Mouse (Mus musculus) lung, postnatal 14 days (tissue): ENCODE results near the gene Arhgap32.
A peak's percentile ranks its signal among the peaks of the same experiment; 100 is the strongest.
"Not testable (repeated sequence)": the region's sequence is repeated elsewhere in the genome, so short reads cannot be mapped to it uniquely, and the experiment has no call there.

Experiments
- DNase-seq: peaks from one replicate; pipeline ENCODE4 v3.0.0; 2021

Gene Arhgap32

DNA sequence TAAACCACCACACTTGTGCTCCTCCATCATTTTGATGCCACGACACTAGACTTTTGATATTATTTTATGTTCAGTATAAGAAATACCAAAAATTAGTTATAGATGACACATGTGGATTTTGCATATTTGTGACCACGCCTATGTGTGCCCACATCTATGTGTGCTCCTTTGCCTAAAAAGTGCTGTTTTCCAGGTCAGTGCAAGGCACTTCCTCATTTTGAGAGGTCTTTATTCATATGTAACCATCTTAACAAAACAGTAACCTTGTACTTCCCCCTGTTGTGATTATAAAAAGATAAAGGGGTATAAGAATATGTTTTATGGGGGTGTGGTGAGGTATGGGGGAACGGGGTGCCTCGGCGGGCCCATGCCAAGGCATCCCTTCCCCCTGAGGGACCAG, 22.7 kb downstream of the Arhgap32 start:
- no peak for DNase-seq

DNA sequence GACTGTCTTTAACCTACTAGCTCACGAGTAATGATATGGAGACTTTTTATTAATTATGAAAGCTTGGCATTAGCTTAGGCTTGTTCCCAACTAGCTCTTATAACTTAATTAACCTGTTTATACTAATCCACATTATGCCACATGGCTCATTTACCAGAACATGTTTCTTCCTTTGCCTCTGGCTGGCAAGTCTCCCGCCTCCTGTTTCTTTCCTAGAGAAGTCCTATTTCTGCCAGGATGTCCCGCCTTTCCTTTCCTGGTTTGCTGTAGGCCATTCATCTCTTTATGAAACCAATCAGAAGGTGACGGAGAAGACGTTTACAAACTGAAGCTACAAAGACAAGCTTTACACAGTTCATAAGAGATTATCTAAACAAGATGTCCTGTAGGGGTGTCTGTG, 23.7 kb downstream of the Arhgap32 start:
- no peak for DNase-seq

DNA sequence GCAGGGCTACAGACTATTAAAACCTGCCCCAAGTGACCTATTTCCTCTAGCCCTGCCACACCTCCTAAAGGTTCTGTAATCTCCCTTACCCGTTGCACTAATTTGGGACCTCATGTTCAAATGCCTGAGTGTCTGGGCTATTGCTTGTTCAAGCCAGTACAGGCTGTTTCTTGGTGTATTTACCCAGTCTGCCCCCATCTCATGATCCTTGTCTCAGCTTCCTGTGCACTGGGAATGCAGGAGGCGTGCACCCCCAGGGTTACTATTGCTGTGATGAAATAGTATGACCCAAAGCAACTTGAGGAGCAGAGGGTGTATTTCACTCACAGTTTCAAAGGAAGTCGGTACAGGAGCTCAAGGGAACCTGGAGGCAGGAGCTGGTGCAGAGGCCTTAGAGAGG, 26.9 kb downstream of the Arhgap32 start:
- no peak for DNase-seq

DNA sequence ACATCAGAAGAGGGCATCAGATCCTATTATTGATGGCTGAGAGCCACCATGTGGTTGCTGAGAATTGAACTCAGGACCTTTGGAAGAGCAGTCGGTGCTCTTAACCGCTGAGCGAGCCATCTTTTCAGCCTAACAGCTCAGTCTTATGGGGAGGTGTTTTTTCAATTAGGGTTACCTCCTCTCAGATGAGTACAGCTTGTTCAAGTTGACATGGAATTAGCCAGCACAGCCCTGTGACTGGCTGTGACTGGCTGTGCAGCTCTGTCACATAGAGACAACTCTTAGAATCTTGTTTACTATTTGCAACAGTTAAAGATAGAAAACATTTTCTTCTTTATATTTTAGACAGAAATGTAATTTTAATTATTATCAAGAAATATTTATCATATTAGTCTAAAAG, 27.5 kb downstream of the Arhgap32 start:
- no peak for DNase-seq

- no peak for DNase-seq
These were observed 30.5 kb downstream of the Arhgap32 start for GRCm38 (mm10) chr9:32146257-32146996.

DNA sequence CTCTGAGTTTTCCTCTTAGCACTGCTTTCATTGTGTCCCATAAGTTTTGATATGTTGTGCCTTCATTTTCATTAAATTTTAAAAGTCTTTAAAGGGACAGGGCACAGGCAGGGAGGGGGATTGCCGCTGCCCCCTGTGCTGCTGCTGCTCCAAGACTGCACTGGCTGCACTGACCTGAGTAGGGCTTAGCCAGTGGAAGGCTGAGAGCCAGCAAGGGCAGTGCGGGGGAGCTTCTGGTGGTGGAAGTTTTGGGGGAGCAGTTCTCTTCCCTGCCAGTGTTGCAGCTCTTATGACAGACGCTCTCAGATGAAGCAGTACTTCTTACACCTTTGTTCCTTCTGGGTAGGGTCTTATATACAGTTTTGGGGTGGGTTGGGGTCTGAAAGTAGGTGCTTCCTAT, 33.3 kb downstream of the Arhgap32 start:
- DNase-seq: no peak

DNA sequence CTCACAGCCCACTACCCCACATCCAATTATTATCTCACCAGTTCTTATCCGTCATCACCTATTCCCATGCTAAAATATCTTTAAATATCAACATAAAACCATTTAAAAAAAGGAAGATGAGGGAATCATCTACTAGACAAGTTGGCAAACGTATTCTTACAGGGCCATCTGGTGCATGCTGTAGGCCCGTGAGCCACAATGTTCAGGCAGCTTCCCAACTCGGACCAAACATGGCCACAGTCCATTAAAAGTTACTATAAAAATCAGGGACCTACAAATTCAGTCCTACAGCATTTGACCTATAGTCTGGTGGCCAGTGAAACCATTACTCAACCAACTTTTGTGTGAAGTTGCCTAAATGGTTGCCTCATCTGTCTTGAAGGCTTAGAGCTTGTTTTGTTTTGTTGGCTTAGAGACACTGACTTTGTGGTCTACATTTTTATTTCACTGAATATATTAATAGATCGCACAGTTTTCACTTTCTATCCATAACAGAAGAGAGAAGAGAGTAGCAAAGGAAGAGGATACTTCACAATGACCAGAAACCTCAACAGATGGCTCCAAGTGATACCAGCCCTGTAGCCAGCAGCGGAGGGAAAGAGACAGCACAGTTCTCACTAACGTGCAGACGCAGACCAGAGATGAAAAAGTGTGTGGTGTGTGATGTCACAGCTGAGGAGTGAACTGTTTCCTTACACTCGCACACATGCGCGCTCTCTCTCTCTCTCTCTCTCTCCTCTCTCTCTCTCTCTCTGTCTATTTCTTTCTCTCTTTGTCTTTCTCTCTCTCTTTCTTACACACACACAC, 34.1 kb downstream of the Arhgap32 start:
- no peak for DNase-seq

DNA sequence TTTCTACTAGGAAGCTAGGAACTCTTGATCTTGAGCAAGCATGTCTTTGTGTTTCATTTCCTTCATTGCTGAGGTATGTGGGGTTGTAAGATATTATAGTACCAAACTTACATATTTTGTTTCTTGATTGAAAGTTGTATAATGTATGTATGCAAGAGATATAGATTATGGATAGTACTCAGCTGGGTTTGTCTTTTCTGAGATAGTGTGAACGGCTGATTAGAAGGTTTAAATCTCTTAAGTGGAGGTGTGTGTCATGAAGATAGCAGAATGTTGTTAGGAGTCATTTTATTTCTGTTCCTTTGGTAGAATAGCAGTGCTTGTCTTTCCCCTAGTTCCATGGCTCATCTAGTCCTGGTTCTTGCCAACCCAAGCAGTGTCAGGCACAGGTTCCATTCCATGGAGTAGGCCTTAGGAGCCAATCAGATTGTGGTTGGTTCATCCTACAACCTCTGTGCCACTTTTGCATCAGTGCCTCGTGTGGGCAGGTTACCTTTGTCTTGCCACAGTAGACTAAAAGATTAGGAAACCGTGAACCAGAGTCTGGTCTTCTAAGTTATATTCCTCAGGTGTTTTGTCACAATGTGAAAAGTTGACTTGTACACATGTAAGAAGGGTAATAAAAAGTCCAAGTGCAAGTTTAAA, 38.9 kb downstream of the Arhgap32 start:
- no peak for DNase-seq

DNA sequence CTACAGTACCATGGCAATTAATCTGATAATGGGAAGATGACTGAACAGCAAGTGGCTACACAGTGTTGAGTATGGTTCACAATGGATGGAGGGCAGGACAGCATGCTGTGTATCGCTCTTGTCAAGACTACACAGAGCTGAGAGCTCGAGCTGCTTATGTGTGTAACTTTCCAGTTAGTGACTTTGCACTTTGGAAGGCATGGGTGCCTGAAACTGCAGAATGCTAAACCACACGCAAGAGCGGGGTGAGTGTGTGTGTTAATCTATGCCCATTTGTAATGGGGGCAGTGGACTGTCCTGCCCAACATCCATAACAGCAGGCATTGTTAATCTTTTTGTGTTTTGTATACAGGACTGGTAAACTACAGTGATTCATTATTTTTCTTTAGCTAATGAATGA, 40.8 kb downstream of the Arhgap32 start:
- no peak for DNase-seq

GRCm38 (mm10) chr9:32157201-32157600, 41.3 kb downstream of the Arhgap32 start:
- DNase-seq: no peak

DNA sequence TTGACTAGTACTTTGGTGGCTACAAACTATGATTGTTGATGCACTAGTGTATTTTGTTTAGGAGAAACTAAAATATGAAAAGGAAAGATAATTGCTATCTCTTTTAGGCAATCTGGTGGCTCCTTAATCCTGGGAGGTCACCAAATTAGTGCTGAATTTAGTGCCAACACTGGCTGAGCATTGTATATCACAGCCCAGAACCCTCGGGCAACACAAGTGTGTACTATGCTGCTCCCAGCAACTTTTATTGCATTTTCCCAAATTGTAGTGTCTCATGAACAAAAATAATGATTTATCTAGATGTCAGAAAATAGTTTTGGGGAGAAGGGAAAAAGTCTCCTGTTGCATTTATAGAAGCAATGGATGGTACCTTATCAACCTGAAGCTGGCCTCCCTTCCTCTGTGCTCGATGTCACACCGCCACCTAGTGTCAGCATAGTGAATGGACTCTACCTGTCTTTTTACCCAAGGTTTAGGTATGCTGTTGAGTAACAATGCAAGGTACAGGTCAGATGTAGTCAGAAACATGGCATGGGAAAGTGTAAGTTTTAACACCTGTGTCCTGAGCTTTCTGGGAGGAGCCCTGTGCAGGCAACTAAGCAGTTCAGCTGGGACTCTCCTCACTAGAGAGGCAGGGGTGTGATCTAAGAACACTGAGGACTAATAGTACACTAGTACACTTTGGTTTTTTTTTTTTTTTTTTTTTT, 43.1 kb downstream of the Arhgap32 start:
- peak; percentile 77 for DNase-seq

GRCm38 (mm10) chr9:32159724-32160123, 43.8 kb downstream of the Arhgap32 start:
- no peak for DNase-seq

DNA sequence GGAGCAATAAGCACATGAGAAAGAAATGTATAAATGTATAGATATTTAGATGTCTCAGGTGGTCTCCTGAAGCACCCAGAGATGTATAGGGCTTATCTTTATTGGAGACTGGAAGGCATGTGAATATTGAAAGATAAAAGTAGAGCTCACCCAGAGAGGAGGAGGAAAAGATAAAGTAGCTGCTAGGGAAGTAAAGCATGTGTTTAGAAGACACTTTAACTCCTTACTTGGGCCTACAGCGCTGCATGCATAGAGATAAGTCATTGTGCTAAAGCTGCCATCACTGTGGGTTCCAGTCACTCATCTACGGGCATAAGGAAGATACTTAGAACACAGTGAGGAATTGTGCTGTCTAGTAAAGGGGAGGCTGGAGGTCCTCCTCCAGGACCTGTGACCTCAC, 46.9 kb downstream of the Arhgap32 start:
- no peak for DNase-seq

DNA sequence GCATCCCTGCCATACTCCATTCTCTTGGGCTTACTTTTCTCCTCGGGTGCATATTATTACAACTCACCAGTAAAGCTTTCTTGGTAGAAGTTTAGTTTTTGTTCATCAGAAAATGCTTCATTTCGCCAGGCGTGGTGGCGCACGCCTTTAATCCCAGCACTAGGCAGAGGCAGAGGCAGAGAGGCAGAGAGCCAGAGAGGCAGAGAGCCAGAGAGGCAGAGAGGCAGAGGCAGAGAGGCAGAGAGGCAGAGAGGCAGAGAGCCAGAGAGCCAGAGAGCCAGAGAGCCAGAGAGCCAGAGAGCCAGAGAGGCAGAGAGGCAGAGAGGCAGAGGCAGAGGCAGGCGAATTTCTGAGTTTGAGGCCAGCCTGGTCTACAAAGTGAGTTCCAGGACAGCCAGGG, 47.9 kb downstream of the Arhgap32 start:
- not testable (repeated sequence) for DNase-seq

GRCm38 (mm10) chr9:32168546-32169137, 52.7 kb downstream of the Arhgap32 start:
- DNase-seq: no peak

- DNase-seq: no peak
These were observed 54.8 kb downstream of the Arhgap32 start for GRCm38 (mm10) chr9:32170713-32171112.

- peak; percentile 50 for DNase-seq
These were observed 60.7 kb downstream of the Arhgap32 start for GRCm38 (mm10) chr9:32176612-32177011.

DNA sequence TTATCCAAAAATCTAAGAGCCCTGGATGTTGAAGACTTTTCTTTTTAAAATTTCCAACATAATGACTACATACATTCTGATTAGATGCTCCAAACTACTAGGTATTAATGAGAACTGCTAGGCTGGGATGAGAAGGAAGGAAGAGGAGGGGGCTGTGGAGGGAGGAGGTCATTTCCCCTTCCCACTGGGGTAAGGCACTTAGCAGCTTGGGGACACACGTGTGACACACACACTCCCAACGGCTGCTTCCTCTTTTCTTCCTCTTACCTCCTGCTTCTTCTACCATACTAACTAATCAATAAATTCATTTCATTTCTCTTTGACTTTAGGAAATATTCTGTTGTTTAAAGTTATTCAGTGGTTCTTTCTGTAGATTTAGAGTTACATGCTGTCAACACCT, 65.2 kb downstream of the Arhgap32 start:
- DNase-seq: no peak

- peak; percentile 8 for DNase-seq
These were observed 70.6 kb downstream of the Arhgap32 start for GRCm38 (mm10) chr9:32186489-32186888.

GRCm38 (mm10) chr9:32192295-32193073, 76.5 kb downstream of the Arhgap32 start:
- no peak for DNase-seq

GRCm38 (mm10) chr9:32204450-32204990, 88.6 kb downstream of the Arhgap32 start:
- no peak for DNase-seq

GRCm38 (mm10) chr9:32207133-32207532, 91.2 kb downstream of the Arhgap32 start:
- DNase-seq: no peak
